Mouse (Mus musculus) adrenal gland, postnatal 4 days (tissue): ENCODE results near the gene Oas2. TPM values are rescaled to one million over a fixed set of nuclear protein-coding genes. Genes with fewer than 3 reads are reported as not detected.
"Not testable (repeated sequence)": the region's sequence is repeated elsewhere in the genome, so short reads cannot be mapped to it uniquely, and the experiment has no call there.

Source experiments
- DNase-seq, 2 experiments: peaks; one replicate each; pipeline ENCODE4 v3.0.0; 2021 to 2022; ENCODE audit warnings: low spot score in 2 of 2, mixed read lengths in 2 of 2
- long read RNA-seq, 2 experiments: library from polyadenylated mRNA; stranded (forward); transcript quantifications; one replicate each; pipeline ENCODE4 v2.0.0; 2021
- total RNA-seq, 2 experiments: library from RNA; stranded (reverse); gene quantifications; 2 replicates each; pipeline ENCODE4 v1.2.3; 2021

Oas2 gene
- total RNA-seq, result under 1 TPM; 0.17 to 0.31 TPM
- long read RNA-seq, experiment 1, result 0 reads
- long read RNA-seq, experiment 2, result 0 reads

DNA sequence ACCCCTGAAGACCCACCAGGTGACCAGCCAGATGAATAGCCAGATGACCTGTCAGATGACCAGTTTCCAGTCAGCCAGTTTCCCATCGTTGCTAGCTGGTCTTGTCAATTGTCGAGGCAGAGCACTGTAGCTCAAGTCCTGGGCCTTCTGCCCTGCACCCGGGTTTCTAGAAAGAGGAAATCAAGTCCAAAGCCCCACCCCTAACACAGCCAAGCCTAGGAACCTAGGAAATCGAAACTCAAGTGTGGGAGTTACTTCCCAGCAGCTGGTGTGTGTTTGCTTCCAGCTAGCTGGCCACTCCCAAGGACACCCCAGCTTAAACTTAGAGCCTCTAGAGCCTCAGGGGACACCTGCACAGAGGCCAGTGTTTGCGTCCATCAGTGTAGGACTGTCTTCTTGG, at the start of gene Oas2:
Gene Oas2 (minus strand): TSS at position 166 of the 400 bp plus-strand sequence.
- DNase-seq, result no peak

DNA sequence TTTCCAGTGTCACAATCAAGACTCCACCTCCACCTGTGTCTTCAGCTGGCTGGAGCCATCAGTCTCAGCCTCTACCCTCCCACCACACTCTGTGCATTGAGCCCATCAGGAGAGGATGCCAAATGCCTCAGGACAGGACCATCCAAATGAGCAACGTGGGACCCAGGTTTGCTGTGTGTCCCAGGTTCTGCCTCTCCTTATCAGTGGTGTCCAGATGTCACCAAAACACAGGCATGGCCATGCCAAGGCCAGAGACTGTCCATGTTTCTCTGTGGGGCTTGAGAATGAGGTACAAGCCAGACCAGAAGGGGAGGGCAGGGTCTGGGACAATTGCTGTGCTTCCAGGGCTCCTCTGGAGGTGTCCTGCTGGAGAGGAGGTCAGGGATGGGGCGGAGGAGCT, 49.3 kb upstream of the Oas2 start:
- DNase-seq, result not testable (repeated sequence)

DNA sequence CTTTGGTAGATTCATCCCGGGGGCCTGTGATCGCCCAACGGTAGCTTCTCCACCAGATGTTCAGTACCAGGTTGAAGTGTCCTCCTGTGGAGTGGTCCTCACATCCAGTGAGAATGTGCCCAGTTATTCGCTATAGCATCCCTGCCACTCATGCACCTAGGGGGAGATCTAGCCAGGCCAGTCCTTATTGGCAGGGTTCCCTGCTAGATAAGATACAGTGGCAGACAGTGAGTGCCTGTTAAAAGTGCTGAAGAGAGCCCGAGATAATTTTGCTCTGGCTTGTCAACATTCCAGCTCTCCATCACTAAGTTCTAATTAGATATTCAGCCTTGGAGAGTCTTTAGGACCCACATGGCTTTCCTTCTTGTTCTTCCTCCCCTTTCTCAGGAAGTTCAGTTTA, 48.5 kb upstream of the Oas2 start:
- not testable (repeated sequence) for DNase-seq

DNA sequence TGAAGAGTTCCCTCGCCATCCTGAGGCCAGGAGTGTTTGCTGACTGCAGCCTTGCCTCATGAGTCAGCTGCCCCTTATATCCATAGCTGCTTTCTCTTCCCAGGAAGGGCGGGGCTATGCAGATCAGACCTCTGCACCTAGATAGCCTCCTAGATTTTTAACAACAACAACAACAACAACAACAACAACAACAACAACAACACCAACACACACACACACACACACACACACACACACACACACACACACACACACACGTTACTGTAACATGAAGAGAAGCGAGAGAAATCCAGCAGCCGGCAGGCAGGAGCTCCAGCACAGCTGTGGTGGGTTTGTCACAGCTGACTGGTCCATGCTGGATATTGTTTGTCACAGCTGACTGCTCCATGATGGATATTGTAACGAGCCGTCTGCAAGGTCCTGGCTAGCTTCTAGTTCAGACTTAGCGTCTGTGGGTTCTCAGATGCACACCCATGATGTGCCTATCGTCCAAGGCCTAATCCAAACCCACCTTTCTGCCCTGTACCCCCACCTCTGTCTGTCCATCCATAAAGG, 45.9 kb upstream of the Oas2 start, which contains the start of gene Oas1e:
Gene Oas1e (minus strand): TSS at position 51 of the 555 bp plus-strand sequence.
- not testable (repeated sequence) for DNase-seq

DNA sequence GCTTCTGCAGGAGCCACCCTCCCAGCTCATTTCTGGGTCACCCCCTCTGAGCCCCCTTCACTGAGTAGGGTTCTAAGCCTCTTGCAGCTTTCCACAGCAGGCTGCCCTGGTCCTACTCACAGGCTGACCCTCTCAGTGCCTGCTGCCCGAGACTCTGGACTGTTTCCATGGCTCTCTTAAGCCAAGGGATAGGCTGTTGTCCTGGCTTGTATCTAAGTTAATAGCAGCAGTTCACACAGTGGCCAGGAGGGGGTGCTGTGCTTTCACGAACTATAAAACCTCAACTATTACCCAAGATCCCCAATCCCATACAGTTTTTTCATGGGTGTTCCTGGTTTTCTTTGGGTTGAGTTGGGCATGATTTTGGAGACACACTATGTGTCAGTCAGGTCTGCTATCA, 43.4 kb upstream of the Oas2 start:
- peak in 1 of 2 experiments; percentile 14 for DNase-seq

DNA sequence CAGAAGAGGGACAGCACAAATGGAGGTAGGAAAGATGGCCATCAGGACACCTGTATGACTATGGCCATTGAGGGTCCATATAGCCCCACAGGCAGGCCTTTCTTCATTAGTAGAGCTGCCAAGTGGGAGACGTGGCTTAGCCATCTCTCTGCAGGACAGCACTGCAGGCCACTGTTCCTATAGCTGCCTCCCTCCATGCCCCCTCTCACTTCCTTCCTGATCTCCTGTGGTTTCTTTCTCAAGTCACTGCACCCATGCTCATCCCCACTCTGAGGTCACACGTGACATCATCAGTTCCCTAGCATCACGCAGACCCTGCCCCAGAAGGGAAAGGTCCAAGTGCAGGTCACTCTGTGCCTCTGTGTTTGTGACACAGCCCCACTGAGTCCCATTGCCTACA, 37.4 kb upstream of the Oas2 start:
- DNase-seq, result no peak

DNA sequence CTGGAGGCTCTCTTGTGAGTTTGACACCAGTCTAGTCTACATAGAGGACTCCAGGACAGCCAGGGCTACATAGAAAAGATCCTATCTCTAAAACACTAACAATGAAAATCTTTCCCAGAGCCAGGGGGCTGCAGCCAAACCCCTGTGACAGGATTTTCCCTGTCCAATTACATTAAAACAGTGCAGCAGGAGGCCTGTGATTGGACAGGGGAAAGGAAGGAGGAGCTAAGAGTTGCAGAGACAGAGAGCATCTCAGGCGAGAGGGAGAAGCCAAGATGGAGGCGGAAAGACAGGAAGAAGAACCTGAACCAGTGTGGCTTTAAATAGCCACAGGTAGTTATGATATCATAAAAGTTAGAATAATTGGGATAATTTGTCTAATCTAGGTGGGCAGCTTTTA, 32.8 kb upstream of the Oas2 start:
- no peak for DNase-seq

DNA sequence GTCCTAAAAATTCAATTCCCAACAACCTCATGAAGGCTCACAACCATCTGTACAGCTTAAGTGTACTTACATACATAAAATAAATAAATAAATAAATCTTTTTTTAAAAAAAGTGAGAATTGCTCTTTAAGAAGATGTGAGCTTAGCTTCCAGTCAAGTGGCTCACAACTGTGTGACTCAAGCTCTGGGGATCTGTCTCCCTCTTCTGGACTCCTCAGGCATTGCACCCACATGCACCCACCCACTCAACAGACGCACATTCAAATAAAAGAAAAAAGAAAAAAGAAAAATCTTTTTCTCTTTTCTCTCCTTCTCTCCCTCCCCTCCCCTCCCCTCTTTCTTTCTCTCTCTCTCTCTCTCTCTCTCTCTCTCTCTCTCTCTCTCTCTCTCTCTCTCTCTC, 32.0 kb upstream of the Oas2 start:
- no peak for DNase-seq

DNA sequence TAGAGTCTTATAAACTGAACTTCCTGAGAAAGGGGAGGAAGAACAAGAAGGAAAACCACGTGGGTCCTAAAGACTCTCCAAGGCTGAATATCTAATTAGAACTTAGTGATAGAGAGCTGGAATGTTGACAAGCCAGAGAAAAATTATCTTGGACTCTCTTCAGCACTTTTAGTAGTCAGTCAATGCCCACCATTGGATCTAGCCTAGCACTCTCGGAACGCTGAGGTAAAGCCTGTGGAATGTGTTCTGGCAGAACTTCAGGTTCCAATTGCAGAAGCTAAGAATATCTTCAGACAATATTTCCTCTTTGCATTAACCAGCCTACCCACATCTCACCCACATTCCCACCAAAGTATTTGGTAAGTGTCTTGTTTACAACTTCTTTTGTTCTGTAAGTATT, 30.3 kb upstream of the Oas2 start:
- DNase-seq, result no peak

DNA sequence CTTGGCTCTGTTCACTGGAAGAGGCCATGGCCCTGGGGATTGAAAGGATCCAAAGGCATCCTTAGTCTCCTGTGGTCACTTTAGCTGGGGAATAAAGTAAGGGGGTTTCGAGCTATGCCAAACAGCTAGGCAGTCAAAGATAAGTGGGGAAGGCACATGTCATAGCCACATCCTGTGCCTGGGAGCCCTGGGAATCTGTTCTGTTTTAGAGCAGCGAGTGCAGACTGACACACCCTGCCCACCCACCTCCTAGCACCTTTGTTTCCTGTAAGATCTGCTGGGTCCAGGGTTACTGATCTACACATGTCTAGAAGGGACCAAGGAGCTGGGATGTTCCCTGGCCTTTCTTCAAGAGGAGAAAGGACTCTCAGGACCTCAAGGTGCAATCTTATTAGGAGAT, 29.3 kb upstream of the Oas2 start:
- no peak for DNase-seq

DNA sequence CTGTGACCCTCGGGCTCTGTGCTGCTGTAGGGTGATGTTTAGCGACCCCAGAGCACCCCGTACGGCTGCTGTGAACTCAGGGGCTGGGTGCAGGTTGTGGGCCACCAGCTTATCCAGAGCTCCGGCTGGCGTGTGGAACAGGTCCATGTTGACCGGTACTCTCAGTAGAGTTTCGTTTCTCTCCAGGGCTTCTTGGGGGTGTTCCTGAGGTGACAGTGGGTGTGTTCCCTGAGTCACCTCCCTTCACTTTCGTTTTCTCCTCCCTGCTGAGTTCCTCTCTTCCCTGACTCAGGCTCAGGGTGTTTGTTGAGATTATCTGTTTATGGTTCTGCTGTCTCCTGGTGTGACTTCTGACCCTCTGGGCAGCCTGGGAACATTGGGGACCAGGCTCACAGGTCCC, 27.8 kb upstream of the Oas2 start, which contains the start of gene Oas3:
Gene Oas3 (minus strand): TSS at position 184 of the 400 bp plus-strand sequence.
- DNase-seq, result no peak

DNA sequence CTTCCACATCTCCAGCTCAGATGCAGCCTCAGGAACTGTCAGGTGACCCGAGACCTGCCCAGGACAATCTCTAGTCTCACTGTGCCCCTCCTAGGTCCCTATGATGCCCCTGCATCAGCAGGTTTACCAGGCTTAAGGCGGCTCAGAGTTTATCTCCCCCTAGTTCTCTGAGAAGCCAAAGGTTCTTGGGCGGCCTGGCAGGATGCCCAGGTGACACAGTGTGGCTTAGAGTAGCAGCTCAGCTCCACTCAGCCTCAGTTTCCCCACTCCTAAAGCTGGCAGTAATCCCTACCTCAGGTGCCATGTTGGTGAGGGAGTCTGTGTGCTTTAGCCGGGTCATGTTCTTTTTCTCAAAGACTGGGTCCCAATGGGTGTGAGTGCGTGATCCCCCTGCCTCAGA, 27.1 kb upstream of the Oas2 start:
- no peak for DNase-seq

DNA sequence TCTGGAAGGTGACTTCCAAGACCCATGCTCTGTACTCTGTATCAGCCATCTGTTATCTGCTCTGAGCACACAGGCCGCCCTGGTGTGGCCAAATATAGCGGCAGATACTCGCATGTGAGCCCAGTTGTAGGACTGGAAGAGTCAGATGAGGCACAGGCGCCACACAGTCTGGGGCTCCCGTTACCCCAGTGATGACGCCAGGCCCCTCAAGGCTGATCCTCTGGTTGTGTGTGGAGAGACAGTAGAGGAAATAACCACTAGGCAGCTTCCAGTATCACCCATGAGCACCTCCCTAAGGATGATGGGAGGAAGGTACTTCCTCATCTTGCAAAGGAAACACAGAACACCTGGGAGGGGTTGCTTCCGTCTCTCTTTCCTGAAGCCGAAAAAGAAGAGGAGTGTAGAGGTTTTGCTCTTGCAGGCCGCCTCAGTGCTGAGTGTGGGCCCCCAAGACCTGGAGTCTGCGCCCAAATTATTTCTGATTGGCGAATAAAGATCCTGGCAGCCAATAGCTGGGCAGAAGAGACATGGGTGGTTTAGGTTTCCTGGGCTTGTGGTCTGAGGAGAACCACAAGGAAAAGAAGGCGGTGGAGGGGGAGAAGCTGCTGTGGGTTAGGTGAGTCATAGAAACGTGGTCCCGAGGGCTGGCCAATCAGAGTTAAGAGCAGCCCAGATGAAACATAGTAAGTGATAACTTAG, 25.8 kb upstream of the Oas2 start:
- DNase-seq, result no peak

DNA sequence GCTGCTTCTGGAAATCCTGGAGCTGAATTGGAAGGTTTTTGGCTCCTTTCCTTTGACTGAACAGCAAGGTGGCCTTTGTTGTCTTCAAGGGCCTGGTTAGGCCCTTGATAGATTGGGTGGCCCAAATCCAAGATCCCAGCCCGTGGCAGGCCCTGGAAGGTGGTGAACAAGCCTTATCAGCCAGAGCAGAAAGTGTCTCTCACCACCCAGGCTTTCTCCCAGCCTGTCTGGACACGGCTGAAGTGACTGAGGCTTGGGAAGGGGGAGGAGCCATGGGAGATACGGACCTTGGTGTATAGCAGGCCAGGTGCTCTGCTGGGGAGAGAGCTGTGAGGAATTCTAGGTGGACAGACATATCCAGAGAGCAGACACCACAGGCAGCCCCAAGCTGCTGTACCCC, 19.7 kb upstream of the Oas2 start:
- DNase-seq, result no peak

DNA sequence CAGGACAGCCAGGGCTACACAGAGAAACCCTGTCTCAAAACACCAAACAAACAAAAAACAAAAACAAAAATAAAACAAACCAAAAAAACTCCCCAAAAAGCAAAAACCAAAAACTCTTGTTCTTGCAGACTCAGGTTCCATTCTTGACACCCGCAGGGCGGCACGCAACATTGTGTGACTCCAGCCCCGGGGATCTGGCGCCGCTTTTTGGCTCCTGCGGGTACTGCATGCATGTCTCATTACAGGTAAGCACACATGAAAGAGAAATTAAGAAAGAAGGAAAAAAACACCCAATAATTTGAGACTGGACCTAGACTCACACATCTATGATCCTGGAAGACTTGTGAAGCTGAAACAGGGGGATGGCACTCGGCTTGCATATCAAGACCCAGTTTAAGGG, 15.4 kb upstream of the Oas2 start:
- no peak for DNase-seq

DNA sequence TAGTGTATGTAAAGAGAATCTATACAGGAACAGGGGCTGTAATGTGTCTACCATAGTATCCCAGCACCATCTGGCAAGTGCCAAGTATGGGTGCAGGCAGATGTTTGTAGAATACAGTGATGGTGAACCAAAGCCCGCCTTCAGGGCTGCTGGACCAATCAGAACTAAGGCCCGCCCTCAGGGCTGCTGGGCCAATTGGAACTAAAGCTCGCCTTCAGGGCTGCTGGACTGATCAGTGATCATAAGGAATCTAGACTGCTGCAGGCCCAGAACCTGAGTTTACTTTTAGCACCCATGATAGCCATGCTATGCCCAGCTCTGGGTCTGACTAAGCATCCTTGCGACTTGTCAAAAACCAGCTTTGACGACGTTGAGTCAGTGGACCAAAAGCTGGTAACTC, 12.2 kb upstream of the Oas2 start:
- no peak for DNase-seq

DNA sequence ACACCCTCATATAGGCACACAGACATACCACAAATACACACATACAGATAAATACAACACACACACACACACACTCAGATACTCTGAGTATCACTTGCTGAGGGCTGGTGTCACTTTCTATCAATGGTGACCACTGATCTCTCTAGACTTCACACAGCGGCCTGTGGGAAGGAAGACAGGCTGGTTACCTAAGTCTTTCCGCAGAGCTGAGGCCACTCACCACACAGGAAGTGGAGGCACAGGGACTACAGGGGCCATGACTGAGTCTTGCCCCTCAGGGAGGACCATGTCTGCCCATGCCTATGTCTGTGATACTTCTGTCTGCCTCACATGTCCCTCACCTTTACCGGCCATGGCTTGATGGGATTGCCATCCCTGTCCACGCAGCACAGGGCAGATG, 4.6 kb upstream of the Oas2 start:
- DNase-seq, result no peak

DNA sequence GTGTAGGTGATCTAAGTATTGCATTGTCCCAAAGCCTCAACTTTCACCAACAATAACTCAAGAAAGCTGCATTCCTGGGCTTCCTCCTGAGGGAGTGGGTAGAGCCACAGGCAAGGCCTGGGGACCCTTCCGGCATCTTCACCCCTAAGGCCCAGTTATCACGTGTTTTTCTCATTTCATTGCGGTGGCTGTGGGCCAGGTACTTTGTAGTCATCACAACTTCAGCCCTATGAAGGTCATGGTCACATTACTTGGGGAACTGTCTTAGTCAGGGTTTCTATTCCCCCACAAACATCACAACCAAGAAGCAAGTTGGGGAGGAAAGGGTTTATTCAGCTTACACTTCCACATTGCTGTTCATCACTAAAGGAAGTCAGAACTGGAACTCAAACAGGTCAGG, 3.1 kb upstream of the Oas2 start:
- no peak for DNase-seq

DNA sequence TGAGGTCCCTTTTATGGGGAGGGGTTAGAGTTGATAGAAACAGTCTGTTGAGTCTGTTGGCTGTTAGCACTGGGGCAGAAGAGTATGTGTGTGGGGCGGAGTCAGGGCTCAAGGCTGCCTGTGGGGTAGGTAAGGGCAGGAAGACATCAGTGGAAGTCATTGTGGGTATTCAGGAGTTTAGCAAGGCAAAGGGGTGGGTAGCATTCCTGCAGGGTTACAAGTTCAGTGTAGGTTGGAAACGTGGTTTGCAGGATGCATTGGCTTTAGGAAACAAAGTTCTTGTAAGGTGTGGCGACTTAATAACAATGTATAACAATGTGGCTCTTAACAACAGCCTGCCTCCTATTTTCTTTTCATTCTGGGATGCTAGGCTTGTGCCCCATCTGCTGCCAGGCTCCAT, 1.6 kb upstream of the Oas2 start:
- no peak for DNase-seq

DNA sequence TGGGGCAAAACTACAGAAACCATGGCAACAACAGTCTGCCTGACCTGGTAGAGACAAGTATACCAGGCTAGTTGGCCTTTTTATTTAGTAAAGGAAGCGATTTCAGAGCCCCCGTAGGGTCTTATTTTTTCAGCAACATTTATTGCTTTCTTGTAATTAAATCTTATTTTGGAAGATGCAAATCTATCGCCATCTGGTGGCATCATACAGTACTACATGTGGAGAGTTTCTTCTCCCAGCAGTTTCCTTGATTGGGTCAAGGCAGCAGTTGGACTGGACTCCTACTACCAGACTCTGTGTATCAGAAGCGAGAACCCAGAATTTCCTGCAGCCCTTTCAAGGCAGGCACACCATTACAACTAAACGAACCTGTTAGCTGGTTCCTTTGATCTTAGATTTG, 3.2 kb downstream of the Oas2 start:
- no peak for DNase-seq

DNA sequence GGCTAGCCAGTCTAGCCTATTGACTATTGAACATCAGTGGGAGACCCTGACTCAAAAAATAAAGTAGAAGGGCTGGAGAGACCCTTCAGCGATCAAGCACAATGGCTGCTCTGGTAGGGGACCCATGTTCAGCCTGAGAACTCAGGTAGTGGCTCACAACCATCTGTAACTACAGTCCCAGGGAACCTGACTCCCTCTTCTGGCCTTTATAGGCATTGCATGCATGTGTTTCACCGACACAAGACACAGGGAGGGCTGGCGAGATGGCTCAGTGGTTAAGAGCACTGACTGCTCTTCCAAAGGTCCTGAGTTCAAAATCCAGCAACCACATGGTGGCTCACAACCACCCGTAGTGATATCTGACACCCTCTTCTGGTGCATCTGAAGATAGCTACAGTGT, 7.5 kb downstream of the Oas2 start:
- DNase-seq, result no peak

DNA sequence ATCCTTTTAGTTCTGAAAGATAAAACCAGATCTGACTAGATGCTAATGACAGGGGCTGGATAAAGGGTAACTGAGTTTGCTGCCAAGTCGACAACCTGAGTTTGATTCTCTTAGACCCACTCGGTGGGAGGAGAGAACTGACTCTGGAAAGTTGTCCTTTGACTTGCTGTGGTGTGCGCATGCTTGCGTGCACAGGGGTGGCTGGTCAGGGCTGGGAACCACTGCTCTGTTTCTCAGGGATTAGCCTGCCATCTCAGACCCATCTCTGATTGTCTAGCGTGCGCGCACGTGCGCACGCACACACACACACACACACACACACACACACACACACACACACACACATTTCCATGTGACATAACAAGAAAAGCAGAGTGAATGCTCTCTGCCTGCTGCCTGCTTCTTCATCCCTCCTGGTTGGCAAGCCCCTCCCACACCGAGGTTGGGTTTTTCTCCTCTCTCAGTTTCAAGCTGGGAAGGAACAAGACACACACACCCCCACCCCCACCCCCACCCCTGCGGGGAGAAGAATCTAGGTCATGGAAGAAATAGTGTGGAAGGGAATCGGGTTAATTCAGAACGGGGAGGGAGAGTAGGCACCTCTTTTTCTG, 15.2 kb downstream of the Oas2 start:
- DNase-seq, result no peak

DNA sequence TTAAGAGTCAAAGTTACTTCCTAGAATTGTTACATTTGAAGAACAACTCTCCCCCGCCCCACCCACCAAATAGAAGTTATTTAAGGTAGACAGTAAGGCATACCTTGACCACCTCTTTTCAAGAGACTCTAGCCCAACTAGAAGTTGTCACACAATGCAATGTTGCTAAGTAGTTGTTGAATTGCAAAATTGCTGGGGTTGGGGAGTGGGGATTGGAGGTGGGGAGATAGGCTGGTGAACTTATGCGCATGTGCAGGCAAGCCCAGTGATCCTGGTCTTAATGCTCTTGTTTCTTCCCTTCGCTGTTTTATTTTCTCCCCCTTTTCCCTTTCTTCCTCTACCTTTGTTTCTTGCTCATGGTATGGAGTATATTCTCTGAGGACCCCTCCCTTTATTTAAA, 16.0 kb downstream of the Oas2 start:
- DNase-seq, result no peak
